In the genomic region with DNA sequence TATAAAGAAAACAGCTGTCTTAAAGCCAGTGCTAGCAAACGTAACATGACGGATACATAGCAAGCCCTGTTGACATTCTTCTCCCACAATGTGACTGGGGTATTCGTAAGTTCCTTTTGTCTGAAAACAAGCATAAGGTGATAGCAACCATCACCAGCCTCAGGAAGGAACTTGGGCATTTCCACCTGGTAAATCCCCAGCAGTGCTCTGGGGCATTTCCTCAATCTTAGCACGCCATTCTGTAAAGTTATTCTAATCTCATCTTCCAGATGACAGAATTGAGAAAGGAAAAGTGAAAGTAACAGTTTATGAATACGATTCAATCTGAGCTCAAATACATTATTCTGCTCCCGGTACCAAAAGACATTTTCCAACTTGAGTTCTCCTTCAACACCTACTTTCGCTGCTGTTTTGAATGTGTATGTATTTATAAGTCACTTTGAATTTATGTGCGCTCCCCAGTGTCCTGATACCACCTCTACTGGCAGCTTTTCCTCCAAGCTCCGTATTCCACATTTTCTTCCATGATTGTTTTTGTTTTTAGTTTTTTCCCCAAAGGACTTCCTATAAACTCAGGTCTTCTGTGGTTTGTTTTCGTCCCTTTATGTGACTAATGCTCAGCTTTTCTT, we compare ENCODE assay signal across 13 mouse cellular contexts.
A peak's percentile ranks its signal among the peaks of the same experiment; 100 is the strongest.
DNase-seq lines count a peak whose midpoint lies in the region; ATAC-seq and TF ChIP-seq lines count a peak whose summit lies in the region.
"Had no signal": no experiment of that assay in that cellular context is flagged by ENCODE, and none has a peak within 500 bp of the region (broad histone marks: within the 10 kb centered on the region; RNA-seq: fewer than 3 reads in every experiment).

No protein-coding gene starts in this region.

- peak; percentile 59 for TF ChIP-seq EP300 in CH12.LX (IDR thresholded peaks at IDR 0.05; ENCODE audit: low read length)

- no peak for TF ChIP-seq CTCF in CH12.LX (conservative IDR thresholded peaks at IDR 0.05 in 1 of 2, IDR thresholded peaks at IDR 0.05 in 1 of 2; ENCODE audit: low read depth in 2 of 2, low read length in 2 of 2)

- 0 out of 2 replicates have a peak, but pooled peaks cover 4% of the 10 kb centered on the region for H3K4me1 ChIP-seq in kidney, embryonic 15.5 days
- H3K4me1 ChIP-seq in kidney, embryonic 14.5 days (ENCODE audit: control insufficient read depth, insufficient read depth, low read length): no peaks in the 10 kb centered on the region
- peaks cover 10 to 48% of the 10 kb centered on the region in 2 experiments for H3K4me1 ChIP-seq in CH12.LX (ENCODE audit: control insufficient read depth in 1 of 2, insufficient read depth in 2 of 2)
- H3K4me1 ChIP-seq: hindbrain, embryonic 13.5 days; limb, embryonic 10.5 days had no signal

- H3K4me2 ChIP-seq in kidney, embryonic 15.5 days: peak overlapping the region; percentile 19; the same call in 1 of the 2 replicates
- H3K4me2 ChIP-seq in kidney, embryonic 14.5 days (replicated peaks; ENCODE audit: low read depth, low read length): no peak overlapping the region
- peak overlapping the region; percentile 69 for H3K4me2 ChIP-seq in CH12.LX (ENCODE audit: insufficient read depth, low read depth, poor library complexity, severe bottlenecking)
- H3K4me2 ChIP-seq: hindbrain, embryonic 13.5 days had no signal

- in situ Hi-C loops in CH12.LX (cut with MboI; ENCODE audit: low pct_ligation_motif_present, low pct_unique_long_range_greater_than_20kb, low sequenced_read_pairs): no loop called here

- H3K27ac ChIP-seq in kidney, embryonic 15.5 days: no peak overlapping the region
- no peak overlapping the region for H3K27ac ChIP-seq in kidney, embryonic 14.5 days (ENCODE audit: low read depth, low read length)
- H3K27ac ChIP-seq in CH12.LX (ENCODE audit: insufficient read depth, low read depth) (no peak overlapping the region; the same call in 1 of the 2 replicates), macrophage (no peak overlapping the region)
- H3K27ac ChIP-seq: hindbrain, embryonic 13.5 days; limb, embryonic 10.5 days had no signal

- no peak for ATAC-seq in kidney, embryonic 15.5 days (replicated peaks; ENCODE audit: low FRiP score)
- ATAC-seq in kidney, embryonic 14.5 days (ENCODE audit: low FRiP score, low TSS enrichment): no peak

- H3K79me2 ChIP-seq in CH12.LX (replicated peaks; ENCODE audit: control insufficient read depth, extremely low read depth, insufficient read depth, poor library complexity, severe bottlenecking) (no peaks in the 10 kb centered on the region), macrophage (ENCODE audit: inconsistent target) (no peaks in the 10 kb centered on the region)

- H3K4me3 ChIP-seq in kidney, embryonic 15.5 days (replicated peaks): no peak overlapping the region
- no peak overlapping the region for H3K4me3 ChIP-seq in kidney, embryonic 14.5 days (ENCODE audit: low read length)
- H3K4me3 ChIP-seq in CH12.LX (replicated peaks in 1 of 3; ENCODE audit: low read depth in 2 of 3, low read length in 2 of 3, poor library complexity in 1 of 3) (peak overlapping the region; percentile 17 to 44 (median 36)), macrophage (ENCODE audit: inconsistent target) (peak overlapping the region; percentile 10; the same call in 1 of the 2 replicates)
- H3K4me3 ChIP-seq: hindbrain, embryonic 13.5 days; limb, embryonic 10.5 days had no signal

- dilution Hi-C loops in CH12.LX (cut with MboI; ENCODE audit: extremely low pct_ligation_motif_present, extremely low pct_unique_long_range_greater_than_20kb, low sequenced_read_pairs): no loop called here

- TF ChIP-seq POLR2A in CH12.LX (IDR thresholded peaks at IDR 0.05; ENCODE audit: low read depth, low read length): no peak

- no peaks in the 10 kb centered on the region for H3K9me3 ChIP-seq in kidney, embryonic 15.5 days (replicated peaks)
- no peaks in the 10 kb centered on the region for H3K9me3 ChIP-seq in kidney, embryonic 14.5 days (ENCODE audit: control insufficient read depth, low read length)
- H3K9me3 ChIP-seq in CH12.LX (replicated peaks; ENCODE audit: low read length): no peaks in the 10 kb centered on the region
- H3K9me3 ChIP-seq: G1E; hindbrain, embryonic 13.5 days; limb, embryonic 10.5 days had no signal

- peak; percentile 16 for DNase-seq in A20 (ENCODE audit: low read depth, low spot score)
- DNase-seq in CH12.LX (ENCODE audit: extremely low read depth): peak; percentile 55
- DNase-seq in urinary bladder, adult 2 months (ENCODE audit: low spot score): no peak
- DNase-seq in cerebellum, postnatal 14 days: no peak
- DNase-seq in frontal cortex, postnatal 14 days (ENCODE audit: low spot score in 2 of 2): no peak
- DNase-seq: gastrocnemius, postnatal 36 days; right cerebral cortex, adult 18-20 months had no signal

- H3K9ac ChIP-seq in kidney, embryonic 15.5 days: no peak overlapping the region
- no peak overlapping the region for H3K9ac ChIP-seq in kidney, embryonic 14.5 days (ENCODE audit: low read depth, low read length)
- peak overlapping the region; percentile 56 for H3K9ac ChIP-seq in CH12.LX (ENCODE audit: insufficient read depth, low read depth)
- H3K9ac ChIP-seq: hindbrain, embryonic 13.5 days had no signal

- TF ChIP-seq RAD21 in CH12.LX (IDR thresholded peaks at IDR 0.05; ENCODE audit: low read depth, low read length): no peak

- no peaks in the 10 kb centered on the region for H3K27me3 ChIP-seq in kidney, embryonic 15.5 days
- no peaks in the 10 kb centered on the region for H3K27me3 ChIP-seq in kidney, embryonic 14.5 days (ENCODE audit: control insufficient read depth, insufficient read depth, low read length)
- H3K27me3 ChIP-seq in CH12.LX (replicated peaks): no peaks in the 10 kb centered on the region
- H3K27me3 ChIP-seq: hindbrain, embryonic 13.5 days had no signal

- 86% methylated on average over 10 of the region's 10 CpGs for WGBS in kidney, embryonic 15.5 days
- 83% methylated on average over 10 of the region's 10 CpGs for WGBS in kidney, embryonic 14.5 days
- 42% methylated on average over 10 of the region's 10 CpGs for WGBS in macrophage (ENCODE audit: missing documents)

- H3K36me3 ChIP-seq in kidney, embryonic 15.5 days: no peaks in the 10 kb centered on the region; the same call in 1 of the 2 replicates
- no peaks in the 10 kb centered on the region; the same call in 1 of the 2 replicates for H3K36me3 ChIP-seq in kidney, embryonic 14.5 days (ENCODE audit: control insufficient read depth, insufficient read depth, low read length)
- H3K36me3 ChIP-seq in CH12.LX (replicated peaks in 1 of 2; ENCODE audit: control insufficient read depth in 1 of 2, insufficient read depth in 1 of 2, low read length in 1 of 2) (peaks cover 0 to 7% of the 10 kb centered on the region in 2 experiments), macrophage (ENCODE audit: inconsistent target) (no peaks in the 10 kb centered on the region)
- H3K36me3 ChIP-seq: hindbrain, embryonic 13.5 days; limb, embryonic 10.5 days had no signal

TF ChIP-seq in CH12.LX, 34 proteins besides CTCF, POLR2A, EP300 and RAD21:
- TF ChIP-seq NRF1 (IDR thresholded peaks at IDR 0.05; ENCODE audit: low read depth, low read length): no peak
- TF ChIP-seq ELF1 (IDR thresholded peaks at IDR 0.05; ENCODE audit: low read depth, low read length): no peak
- TF ChIP-seq ZKSCAN1 (IDR thresholded peaks at IDR 0.05; ENCODE audit: borderline replicate concordance, low read depth, low read length): no peak
- TF ChIP-seq ETS1 (conservative IDR thresholded peaks at IDR 0.05; ENCODE audit: low read depth, low read length): peak; percentile 78
- peak; percentile 66 for TF ChIP-seq IRF4 (IDR thresholded peaks at IDR 0.05; ENCODE audit: low read depth, low read length)
- TF ChIP-seq PAX5 (IDR thresholded peaks at IDR 0.05; ENCODE audit: low read length): no peak
- TF ChIP-seq MAX (IDR thresholded peaks at IDR 0.05; ENCODE audit: low read length): 0 out of 2 replicates have a peak, but pooled peaks have one; percentile 17
- TF ChIP-seq HCFC1 (IDR thresholded peaks at IDR 0.05; ENCODE audit: low read depth, low read length): no peak
- no peak for TF ChIP-seq POLR2AphosphoS2 (IDR thresholded peaks at IDR 0.05; ENCODE audit: low read depth, low read length)
- TF ChIP-seq CHD1 (IDR thresholded peaks at IDR 0.05; ENCODE audit: low read depth, low read length): no peak
- TF ChIP-seq KAT2A (IDR thresholded peaks at IDR 0.05; ENCODE audit: insufficient replicate concordance, low read length): no peak
- TF ChIP-seq MYC (IDR thresholded peaks at IDR 0.05; ENCODE audit: low read depth, low read length): no peak
- TF ChIP-seq TBP (conservative IDR thresholded peaks at IDR 0.05; ENCODE audit: low read depth, low read length): 0 out of 2 replicates have a peak, but pooled peaks have one; percentile 22
- TF ChIP-seq CHD2 (IDR thresholded peaks at IDR 0.05; ENCODE audit: low read length): no peak
- no peak for TF ChIP-seq MAFK (IDR thresholded peaks at IDR 0.05; ENCODE audit: insufficient replicate concordance, low read length)
- no peak for TF ChIP-seq UBTF (IDR thresholded peaks at IDR 0.05; ENCODE audit: low read depth, low read length)
- no peak for TF ChIP-seq TCF12 (IDR thresholded peaks at IDR 0.05; ENCODE audit: low read depth, low read length)
- no peak for TF ChIP-seq GABPA (IDR thresholded peaks at IDR 0.05; ENCODE audit: insufficient replicate concordance, low read depth, low read length)
- TF ChIP-seq ZNF384 (IDR thresholded peaks at IDR 0.05; ENCODE audit: low read depth, low read length): no peak
- TF ChIP-seq BHLHE40 (IDR thresholded peaks at IDR 0.05; ENCODE audit: low read depth, low read length): peak; percentile 29; the same call in 1 of the 2 replicates
- TF ChIP-seq MXI1 (IDR thresholded peaks at IDR 0.05; ENCODE audit: low read depth, low read length): peak; percentile 44; the same call in 1 of the 2 replicates
- no peak for TF ChIP-seq USF1 (IDR thresholded peaks at IDR 0.05; ENCODE audit: low read depth, low read length)
- no peak for TF ChIP-seq MEF2A (IDR thresholded peaks at IDR 0.05; ENCODE audit: borderline replicate concordance, low read depth, low read length)
- no peak for TF ChIP-seq ZMIZ1 (IDR thresholded peaks at IDR 0.05; ENCODE audit: low read depth, low read length)
- TF ChIP-seq USF2 (conservative IDR thresholded peaks at IDR 0.05; ENCODE audit: low read depth, low read length): no peak

Comparison
In these comparisons a context has a peak if more than half of its experiments do, and no peak if none do; other contexts are left out.
1. H3K4me3 ChIP-seq: peak in CH12.LX (3 of 3) and macrophage (single experiment); none in kidney, embryonic 15.5 days (single experiment) and kidney, embryonic 14.5 days (single experiment).
2. DNase-seq: peak in A20 (single experiment) and CH12.LX (single experiment); none in urinary bladder, adult 2 months (single experiment), cerebellum, postnatal 14 days (0 of 2) and frontal cortex, postnatal 14 days (0 of 2).